ENCODE assay signal across 12 mouse cellular contexts in genomic region chr5:124091951-124092406, GRCm38 (mm10). TPM values are rescaled to one million over a fixed set of nuclear protein-coding genes. Genes with fewer than 3 reads are reported as not detected.
A peak's percentile ranks its signal among the peaks of the same experiment; 100 is the strongest.
DNase-seq lines count a peak whose midpoint lies in the region; ATAC-seq and TF ChIP-seq lines count a peak whose summit lies in the region.
"Had no signal": no experiment of that assay in that cellular context is flagged by ENCODE, and none has a peak within 500 bp of the region (broad histone marks: within the 10 kb centered on the region; RNA-seq: fewer than 3 reads in every experiment).

No protein-coding gene starts in this region.

- peak overlapping the region; percentile 58; the same call in 1 of the 2 replicates for H3K27ac ChIP-seq in intestine, embryonic 15.5 days
- H3K27ac ChIP-seq in heart, embryonic 10.5 days = no peak overlapping the region
- H3K27ac ChIP-seq: embryonic facial prominence, embryonic 15.5 days; midbrain, embryonic 10.5 days had no signal

- peaks cover 13% of the 10 kb centered on the region for H3K27me3 ChIP-seq in G1E (ENCODE audit: insufficient read depth, low read length)
- 0 out of 2 replicates have a peak, but pooled peaks cover 5% of the 10 kb centered on the region for H3K27me3 ChIP-seq in intestine, embryonic 15.5 days (replicated peaks)
- peaks cover 26% of the 10 kb centered on the region for H3K27me3 ChIP-seq in heart, embryonic 10.5 days (ENCODE audit: insufficient read depth, poor library complexity, severe bottlenecking)

- TF ChIP-seq CTCF in G1E (IDR thresholded peaks at IDR 0.05; ENCODE audit: low read depth, low read length) = no peak

- no peak for ATAC-seq in G1E (ENCODE audit: extremely low read depth, insufficient number of reproducible peaks, low FRiP score, poor library complexity, severe bottlenecking)
- ATAC-seq in intestine, embryonic 15.5 days = peak; percentile 66
- ATAC-seq in megakaryocyte progenitor cell, adult 5-6 weeks (replicated peaks; ENCODE audit: poor library complexity) = peak; percentile 58

- H3K4me2 ChIP-seq in intestine, embryonic 15.5 days (replicated peaks) = peak overlapping the region; percentile 20
- H3K4me2 ChIP-seq: embryonic facial prominence, embryonic 15.5 days had no signal

- DNase-seq in cerebellum, adult 9-10 months = peak; percentile 53
- no peak for DNase-seq in cerebellum, postnatal 4 days (ENCODE audit: low spot score in 2 of 2)
- no peak for DNase-seq in G1E (ENCODE audit: low spot score)
- DNase-seq in layer of hippocampus, adult 18-20 months (ENCODE audit: low spot score in 2 of 2) = no peak
- no peak for DNase-seq in embryo, embryonic 10.5 days (ENCODE audit: low spot score)
- DNase-seq in heart, embryonic 10.5 days (ENCODE audit: low spot score) = no peak
- DNase-seq: adrenal gland, adult 8-10 months; retina, postnatal 1 day had no signal

- H3K4me1 ChIP-seq in G1E (ENCODE audit: insufficient read depth, low read depth, low read length) = peaks cover 58% of the 10 kb centered on the region
- H3K4me1 ChIP-seq in intestine, embryonic 15.5 days (replicated peaks) = peaks cover 15% of the 10 kb centered on the region
- H3K4me1 ChIP-seq in heart, embryonic 10.5 days = peaks cover 28% of the 10 kb centered on the region

- no peaks in the 10 kb centered on the region for H3K36me3 ChIP-seq in G1E (replicated peaks)
- H3K36me3 ChIP-seq in intestine, embryonic 15.5 days = no peaks in the 10 kb centered on the region
- H3K36me3 ChIP-seq in heart, embryonic 10.5 days = no peaks in the 10 kb centered on the region
- H3K36me3 ChIP-seq: embryonic facial prominence, embryonic 15.5 days; midbrain, embryonic 10.5 days had no signal

- peak overlapping the region; percentile 56; the same call in 1 of the 2 replicates for H3K4me3 ChIP-seq in G1E (ENCODE audit: low read depth, low read length)
- no peak overlapping the region for H3K4me3 ChIP-seq in intestine, embryonic 15.5 days (replicated peaks)
- no peak overlapping the region for H3K4me3 ChIP-seq in heart, embryonic 10.5 days
- H3K4me3 ChIP-seq: embryonic facial prominence, embryonic 15.5 days; midbrain, embryonic 10.5 days had no signal

- no peaks in the 10 kb centered on the region for H3K9me3 ChIP-seq in G1E (replicated peaks)
- no peaks in the 10 kb centered on the region for H3K9me3 ChIP-seq in intestine, embryonic 15.5 days
- H3K9me3 ChIP-seq in heart, embryonic 10.5 days = no peaks in the 10 kb centered on the region
- H3K9me3 ChIP-seq: embryonic facial prominence, embryonic 15.5 days; midbrain, embryonic 10.5 days had no signal

- 35% methylated on average over 9 of the region's 9 CpGs for WGBS in intestine, embryonic 15.5 days
- 48% methylated on average over 9 of the region's 9 CpGs for whole genome bisulfite sequencing in heart, embryonic 10.5 days

- no peak overlapping the region for H3K9ac ChIP-seq in intestine, embryonic 15.5 days
- H3K9ac ChIP-seq: embryonic facial prominence, embryonic 15.5 days had no signal

RNA-seq across cellular contexts. Expression of gene Abcb9, which starts 3.6 kb away (rescaled TPM):
- total RNA-seq in G1E (2014; fragmentation: Nextera tagmentation) (0.75 TPM in 1 of 2 replicates, not detected in the other), G1E (2017) (0.60 and 1.0 TPM in 2 replicates)
- polyA plus RNA-seq in G1E (2012) = 0.62 and 0.66 TPM in 2 replicates
- polyA plus RNA-seq in intestine, embryonic 15.5 days (2015; fragmentation: Nextera tagmentation; extraction: Ambion mirVana) = 2.3 and 2.5 TPM in 2 replicates
- 0.35 and 0.54 TPM in 2 replicates for total RNA-seq in megakaryocyte progenitor cell, adult 5-6 weeks (2015)
- total RNA-seq in megakaryocyte progenitor cell, adult 5-6 weeks (2017) = 0.25 and 0.61 TPM in 2 replicates
- total RNA-seq in layer of hippocampus, adult 18-20 months (2021) = 10 to 100 TPM; 30.6 to 33.4 TPM
- polyA plus RNA-seq in heart, embryonic 10.5 days (2016; fragmentation: Nextera tagmentation; extraction: Ambion mirVana) = 0.89 and 2.4 TPM in 2 replicates

RNA-seq across cellular contexts. Expression of gene Ogfod2, which starts 20.1 kb away (rescaled TPM):
- total RNA-seq in G1E (2014; fragmentation: Nextera tagmentation) (7.2 and 28.1 TPM in 2 replicates), G1E (2017) (14.9 and 15.4 TPM in 2 replicates)
- 60.2 and 73.8 TPM in 2 replicates for polyA plus RNA-seq in G1E (2012)
- polyA plus RNA-seq in intestine, embryonic 15.5 days (2015; fragmentation: Nextera tagmentation; extraction: Ambion mirVana) = 26.3 and 29.2 TPM in 2 replicates
- 2.9 and 3.7 TPM in 2 replicates for total RNA-seq in megakaryocyte progenitor cell, adult 5-6 weeks (2015)
- total RNA-seq in megakaryocyte progenitor cell, adult 5-6 weeks (2017) = 11.9 and 13.3 TPM in 2 replicates
- total RNA-seq in layer of hippocampus, adult 18-20 months (2021) = 10 to 100 TPM; 34.4 to 35.3 TPM
- polyA plus RNA-seq in heart, embryonic 10.5 days (2016; fragmentation: Nextera tagmentation; extraction: Ambion mirVana) = 19.6 and 20.1 TPM in 2 replicates

RNA-seq across cellular contexts. Expression of gene Arl6ip4, which starts 23.9 kb away (rescaled TPM):
- 27.3 and 31.4 TPM in 2 replicates for total RNA-seq in G1E (2014; fragmentation: Nextera tagmentation)
- 65.6 and 75.7 TPM in 2 replicates for total RNA-seq in G1E (2017)
- polyA plus RNA-seq in G1E (2012) = 75.4 and 76.9 TPM in 2 replicates
- polyA plus RNA-seq in intestine, embryonic 15.5 days (2015; fragmentation: Nextera tagmentation; extraction: Ambion mirVana) = 90.8 and 95.4 TPM in 2 replicates
- 70.6 and 80.7 TPM in 2 replicates for total RNA-seq in megakaryocyte progenitor cell, adult 5-6 weeks (2015)
- total RNA-seq in megakaryocyte progenitor cell, adult 5-6 weeks (2017) = 114 and 139 TPM in 2 replicates
- 10 to 100 TPM; 48.3 to 54.6 TPM for total RNA-seq in layer of hippocampus, adult 18-20 months (2021)
- polyA plus RNA-seq in heart, embryonic 10.5 days (2016; fragmentation: Nextera tagmentation; extraction: Ambion mirVana) = 86.9 and 116 TPM in 2 replicates

RNA-seq across cellular contexts. Expression of gene Vps37b, which starts 59.9 kb away (rescaled TPM):
- 55.7 and 64.1 TPM in 2 replicates for total RNA-seq in G1E (2014; fragmentation: Nextera tagmentation)
- total RNA-seq in G1E (2017) = 26.2 and 27.5 TPM in 2 replicates
- 135 and 192 TPM in 2 replicates for polyA plus RNA-seq in G1E (2012)
- polyA plus RNA-seq in intestine, embryonic 15.5 days (2015; fragmentation: Nextera tagmentation; extraction: Ambion mirVana) = 28.2 and 28.8 TPM in 2 replicates
- 11.4 and 14.8 TPM in 2 replicates for total RNA-seq in megakaryocyte progenitor cell, adult 5-6 weeks (2015)
- 15.2 and 15.6 TPM in 2 replicates for total RNA-seq in megakaryocyte progenitor cell, adult 5-6 weeks (2017)
- total RNA-seq in layer of hippocampus, adult 18-20 months (2021) = 10 to 100 TPM; 38.0 to 43.9 TPM
- 54.0 and 61.4 TPM in 2 replicates for polyA plus RNA-seq in heart, embryonic 10.5 days (2016; fragmentation: Nextera tagmentation; extraction: Ambion mirVana)

Comparison
In these comparisons a context has a peak if more than half of its experiments do, and no peak if none do; other contexts are left out.
1. RNA of gene Abcb9, which starts 3.6 kb away (total RNA-seq): 30.6 to 33.4 TPM in layer of hippocampus, adult 18-20 months; 0.60 to 1.0 TPM in G1E and 0.25 to 0.61 TPM in megakaryocyte progenitor cell, adult 5-6 weeks; every median in the first group is over 10 times any median in the second.